Comparison of ENCODE assay signal across 19 mouse cellular contexts in genomic region chr13:93128111-93128860, GRCm38 (mm10). TPM values are rescaled to one million over a fixed set of nuclear protein-coding genes. Genes with fewer than 3 reads are reported as not detected.
DNase-seq lines count a peak whose midpoint lies in the region; ATAC-seq and TF ChIP-seq lines count a peak whose summit lies in the region.
"Had no signal": no experiment of that assay in that cellular context is flagged by ENCODE, and none has a peak within 500 bp of the region (broad histone marks: within the 10 kb centered on the region; RNA-seq: fewer than 3 reads in every experiment).

No protein-coding gene starts in this region.

- peak overlapping the region; percentile 73 for H3K27ac ChIP-seq in layer of hippocampus, adult 2 months
- peak overlapping the region; percentile 41; the same call in 1 of the 2 replicates for H3K27ac ChIP-seq in hindbrain, embryonic 14.5 days
- H3K27ac ChIP-seq in midbrain, embryonic 14.5 days (replicated peaks; ENCODE audit: low read depth, low read length): no peak overlapping the region
- H3K27ac ChIP-seq: heart, embryonic 15.5 days; intestine, embryonic 15.5 days; liver, embryonic 14.5 days; lung, embryonic 15.5 days; midbrain, embryonic 12.5 days had no signal

- H3K4me3 ChIP-seq in layer of hippocampus, adult 2 months: no peak overlapping the region
- no peak overlapping the region for H3K4me3 ChIP-seq in hindbrain, embryonic 14.5 days (replicated peaks; ENCODE audit: low read length)
- H3K4me3 ChIP-seq in midbrain, embryonic 14.5 days (replicated peaks; ENCODE audit: low read depth, low read length): no peak overlapping the region
- H3K4me3 ChIP-seq: heart, embryonic 15.5 days; intestine, embryonic 15.5 days; lung, embryonic 15.5 days; midbrain, embryonic 12.5 days had no signal

- no peak for TF ChIP-seq CTCF in layer of hippocampus, adult 2 months (conservative IDR thresholded peaks at IDR 0.05)

- H3K9ac ChIP-seq in hindbrain, embryonic 14.5 days: no peak overlapping the region
- H3K9ac ChIP-seq in midbrain, embryonic 14.5 days (replicated peaks; ENCODE audit: low read length): no peak overlapping the region
- H3K9ac ChIP-seq: heart, embryonic 15.5 days; intestine, embryonic 15.5 days; liver, embryonic 14.5 days; lung, embryonic 15.5 days; midbrain, embryonic 12.5 days had no signal

- H3K27me3 ChIP-seq in hindbrain, embryonic 14.5 days (ENCODE audit: control insufficient read depth, insufficient read depth, low read length): no peaks in the 10 kb centered on the region
- no peaks in the 10 kb centered on the region for H3K27me3 ChIP-seq in midbrain, embryonic 14.5 days (ENCODE audit: control insufficient read depth, insufficient read depth, low read length)
- H3K27me3 ChIP-seq: heart, embryonic 15.5 days; intestine, embryonic 15.5 days; lung, embryonic 15.5 days; midbrain, embryonic 12.5 days had no signal

- H3K4me1 ChIP-seq in hindbrain, embryonic 14.5 days (replicated peaks; ENCODE audit: control insufficient read depth, insufficient read depth, low read length): no peaks in the 10 kb centered on the region
- 0 out of 2 replicates have a peak, but pooled peaks cover 2% of the 10 kb centered on the region for H3K4me1 ChIP-seq in midbrain, embryonic 14.5 days (ENCODE audit: control insufficient read depth, insufficient read depth, low read length)
- H3K4me1 ChIP-seq: intestine, embryonic 15.5 days; lung, embryonic 15.5 days had no signal

- peak; percentile 56; the same call in 1 of the 2 replicates for ATAC-seq in hindbrain, embryonic 14.5 days (ENCODE audit: low FRiP score)
- ATAC-seq in midbrain, embryonic 14.5 days (ENCODE audit: low FRiP score, low TSS enrichment): no peak
- ATAC-seq: intestine, embryonic 15.5 days had no signal

- WGBS in hindbrain, embryonic 14.5 days: 65% methylated on average over 8 of the region's 8 CpGs
- 55% methylated on average over 8 of the region's 8 CpGs for WGBS in midbrain, embryonic 14.5 days

- DNase-seq in layer of hippocampus, adult 2 months (ENCODE audit: low spot score in 2 of 2): no peak
- no peak for DNase-seq in layer of hippocampus, postnatal 25 days (ENCODE audit: extremely low spot score in 1 of 2, low spot score in 1 of 2)
- DNase-seq in hindbrain, embryonic 14.5 days (ENCODE audit: low spot score): no peak
- peak; percentile 22 for DNase-seq in midbrain, embryonic 14.5 days
- peak; percentile 39 for DNase-seq in retina, postnatal 1 day
- no peak for DNase-seq in thymus, postnatal 36 days
- DNase-seq in gastrocnemius, postnatal 25 days: no peak
- DNase-seq: cerebellum, adult 9-10 months; heart, adult 18-20 months; heart, postnatal 4 days; kidney, postnatal 36 days; layer of hippocampus, adult 9-11 months; lung, postnatal 4 days; right cerebral cortex, postnatal 14 days had no signal

- no peaks in the 10 kb centered on the region for H3K9me3 ChIP-seq in hindbrain, embryonic 14.5 days (ENCODE audit: control insufficient read depth, low read length)
- H3K9me3 ChIP-seq in midbrain, embryonic 14.5 days (ENCODE audit: control insufficient read depth, low read length): no peaks in the 10 kb centered on the region
- H3K9me3 ChIP-seq: heart, embryonic 15.5 days; intestine, embryonic 15.5 days; lung, embryonic 15.5 days; midbrain, embryonic 12.5 days had no signal

- no peak overlapping the region for H3K4me2 ChIP-seq in hindbrain, embryonic 14.5 days (replicated peaks)
- no peak overlapping the region for H3K4me2 ChIP-seq in midbrain, embryonic 14.5 days (ENCODE audit: low read length)
- H3K4me2 ChIP-seq: heart, embryonic 15.5 days; intestine, embryonic 15.5 days; lung, embryonic 15.5 days; midbrain, embryonic 12.5 days had no signal

- no peaks in the 10 kb centered on the region for H3K36me3 ChIP-seq in hindbrain, embryonic 14.5 days (replicated peaks; ENCODE audit: control insufficient read depth, insufficient read depth)
- H3K36me3 ChIP-seq in midbrain, embryonic 14.5 days (ENCODE audit: control insufficient read depth, insufficient read depth, low read length): no peaks in the 10 kb centered on the region
- H3K36me3 ChIP-seq: heart, embryonic 15.5 days; intestine, embryonic 15.5 days; lung, embryonic 15.5 days; midbrain, embryonic 12.5 days had no signal

RNA-seq across cellular contexts. Expression of gene Cmya5, which starts 16.2 kb away (rescaled TPM):
- 1 to 10 TPM; 3.4 to 3.5 TPM for total RNA-seq in layer of hippocampus, adult 2 months (2021)
- 1 to 10 TPM; 2.8 to 3.1 TPM for total RNA-seq in layer of hippocampus, postnatal 25 days (2021)
- 0.24 and 0.42 TPM in 2 replicates for polyA plus RNA-seq in hindbrain, embryonic 14.5 days (2014; fragmentation: Nextera tagmentation; extraction: Ambion mirVana)
- 0.19 and 0.34 TPM in 2 replicates for polyA plus RNA-seq in midbrain, embryonic 14.5 days (2014; fragmentation: Nextera tagmentation; extraction: Ambion mirVana)
- total RNA-seq in gastrocnemius, postnatal 25 days (2021): 100 to 1,000 TPM; 758 to 970 TPM
- polyA plus RNA-seq: midbrain, embryonic 12.5 days had no signal

Comparison
In these comparisons a context has a peak if more than half of its experiments do, and no peak if none do; other contexts are left out.
1. DNase-seq: peak in midbrain, embryonic 14.5 days (single experiment) and retina, postnatal 1 day (single experiment); none in layer of hippocampus, adult 2 months (0 of 2), layer of hippocampus, postnatal 25 days (0 of 2), hindbrain, embryonic 14.5 days (single experiment), thymus, postnatal 36 days (0 of 2) and gastrocnemius, postnatal 25 days (single experiment).
2. RNA of gene Cmya5, which starts 16.2 kb away (total RNA-seq): 758 to 970 TPM in gastrocnemius, postnatal 25 days; 3.4 to 3.5 TPM in layer of hippocampus, adult 2 months and 2.8 to 3.1 TPM in layer of hippocampus, postnatal 25 days; every median in the first group is over 100 times any median in the second.